Mouse (Mus musculus) liver, embryonic 11.5 days (tissue): ENCODE measurements around the gene Nap1l1. TPM values are rescaled to one million over a fixed set of nuclear protein-coding genes. Genes with fewer than 3 reads are reported as not detected.
A peak's percentile ranks its signal among the peaks of the same experiment; 100 is the strongest.
"Not testable (repeated sequence)": the region's sequence is repeated elsewhere in the genome, so short reads cannot be mapped to it uniquely, and the experiment has no call there.

ENCODE experiments used
- ATAC-seq: fragments of 200-750 bp; cut with Nextera tagmentation; replicated peaks from 2 replicates; pipeline ENCODE4 v1.8.0; 2017; ENCODE audit warnings: moderate number of reproducible peaks, mild to moderate bottlenecking, moderate TSS enrichment, moderate library complexity; ENCODE audit not compliant: low FRiP score
- DNase-seq: peaks from one replicate; pipeline ENCODE4 v3.0.0-alpha.2; 2017; ENCODE audit warnings: low spot score
- H3K27ac ChIP-seq: fragments of 300-500 bp; sonication (generic); 2 replicates; pipeline ENCODE4 v1.5.1; 2014; ENCODE audit warnings: mild to moderate bottlenecking, low read depth, low read length, control low read depth
- H3K27me3 ChIP-seq: fragments of 300-500 bp; sonication (generic); replicated peaks from 2 replicates; pipeline ENCODE4 v1.6.1; 2014; ENCODE audit warnings: low read length, mixed read lengths; ENCODE audit not compliant: control insufficient read depth, insufficient read depth
- H3K36me3 ChIP-seq: fragments of 300-500 bp; sonication (generic); 2 replicates; pipeline ENCODE4 v1.6.1; 2014; ENCODE audit warnings: mild to moderate bottlenecking, low read length, moderate library complexity, mixed read lengths; ENCODE audit not compliant: control insufficient read depth, insufficient read depth
- H3K4me1 ChIP-seq: fragments of 300-500 bp; sonication (generic); replicated peaks from 2 replicates; pipeline ENCODE4 v1.6.1; 2014; ENCODE audit warnings: low read length, mixed read lengths; ENCODE audit not compliant: control insufficient read depth, insufficient read depth
- H3K4me2 ChIP-seq: fragments of 300-500 bp; sonication (generic); 2 replicates; pipeline ENCODE4 v1.6.1; 2014; ENCODE audit warnings: mild to moderate bottlenecking, control low read depth, moderate library complexity
- H3K4me3 ChIP-seq: fragments of 300-500 bp; sonication (generic); 2 replicates; pipeline ENCODE4 v1.5.1; 2014; ENCODE audit warnings: low read depth, low read length, control low read depth
- H3K9ac ChIP-seq: fragments of 300-500 bp; sonication (generic); 2 replicates; pipeline ENCODE4 v1.6.1; 2014; ENCODE audit warnings: low read depth, low read length, control low read depth
- H3K9me3 ChIP-seq: fragments of 300-500 bp; sonication (generic); 2 replicates; pipeline ENCODE4 v1.6.1; 2016; ENCODE audit warnings: low read length, inconsistent platforms, mixed read lengths; ENCODE audit not compliant: control insufficient read depth
- WGBS: fragments of 180-500 bp; shearing (Covaris S2); extraction: QIAGEN DNeasy Blood & Tissue Kit; methylation state at CpG from one replicate; pipeline ENCODE4 v1.1.7; 2014; 5-methylcytosine and 5-hydroxymethylcytosine counted together
- polyA plus RNA-seq: library from polyadenylated mRNA; unstranded; fragments of >200 nt; fragmentation: Nextera tagmentation; extraction: Ambion mirVana; gene quantifications from 2 replicates; pipeline ENCODE4 v1.2.1, GENCODE M21; 2014

The Nap1l1 gene
- polyA plus RNA-seq, 1 experiment from 2014 or later: 313 TPM

GRCm38 (mm10) chr10:111471166-111471565 is 1.9 kb upstream of the Nap1l1 start:
- Histone ChIP-seq H3K4me3 (no peak overlapping the region), H3K4me1 (peaks cover 17% of the 10 kb centered on the region), H3K4me2 (no peak overlapping the region), H3K9me3 (no peaks in the 10 kb centered on the region), H3K36me3 (peaks cover 3% of the 10 kb centered on the region; the same call in 1 of the 2 replicates), H3K27me3 (no peaks in the 10 kb centered on the region), H3K9ac (no peak overlapping the region), H3K27ac (no peak overlapping the region)
- whole genome bisulfite sequencing: 66% methylated on average over 9 of the region's 9 CpGs
- ATAC-seq (no peak), DNase-seq (no peak)

DNA sequence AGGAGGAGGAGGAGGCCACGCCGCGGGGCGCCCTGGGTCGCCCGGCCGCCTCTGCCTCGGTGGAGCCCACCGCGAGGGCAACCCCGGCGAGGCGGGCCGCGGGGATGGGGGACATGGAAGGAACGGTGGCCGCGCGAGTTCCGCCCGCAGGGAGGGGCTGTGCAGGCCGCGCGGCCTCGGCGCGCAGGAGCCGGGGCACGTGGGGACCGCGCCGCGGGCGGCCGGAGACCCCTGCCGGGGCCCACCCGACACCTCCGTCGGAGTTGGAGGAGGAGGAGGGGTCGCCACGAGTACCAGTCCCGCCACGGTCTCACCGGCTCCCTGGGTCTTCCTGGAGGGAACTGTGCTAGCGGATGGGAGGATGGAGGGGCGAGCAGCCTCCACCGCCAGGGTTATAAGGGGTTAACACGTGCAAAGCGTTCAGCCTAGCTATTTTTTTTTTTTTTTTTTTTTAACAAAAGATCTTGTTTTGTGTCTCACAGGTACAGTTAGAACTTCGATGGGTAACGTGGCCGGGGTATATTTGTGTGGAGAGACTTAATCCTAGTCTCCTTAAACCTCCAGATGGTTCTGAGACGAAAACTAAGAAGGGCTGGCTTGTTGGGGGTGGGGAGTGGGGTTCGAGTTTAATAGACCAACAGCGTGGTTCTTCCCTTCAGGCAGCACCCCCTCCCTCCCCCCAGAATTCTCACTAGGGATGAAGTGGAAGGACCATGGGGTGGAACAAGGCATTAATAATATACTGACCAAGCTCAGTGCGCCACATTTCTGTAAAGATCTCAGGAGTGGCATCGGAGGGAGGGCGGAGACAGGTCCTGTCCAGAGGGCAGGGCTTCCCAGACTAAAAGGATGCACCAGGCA is 718 bp downstream of the Nap1l1 start:
- Histone ChIP-seq H3K9me3 (no peaks in the 10 kb centered on the region), H3K27me3 (no peaks in the 10 kb centered on the region), H3K27ac (peak overlapping the region; percentile 91), H3K4me2 (peak overlapping the region; percentile 82), H3K4me1 (peaks cover 33% of the 10 kb centered on the region), H3K9ac (peak overlapping the region; percentile 97), H3K4me3 (peak overlapping the region; percentile 99), H3K36me3 (peaks cover 3% of the 10 kb centered on the region; the same call in 1 of the 2 replicates)
- WGBS: under 1% methylated on average over 56 of the region's 58 CpGs
- DNase-seq: peak; percentile 76
- peak; percentile 69 for ATAC-seq

DNA sequence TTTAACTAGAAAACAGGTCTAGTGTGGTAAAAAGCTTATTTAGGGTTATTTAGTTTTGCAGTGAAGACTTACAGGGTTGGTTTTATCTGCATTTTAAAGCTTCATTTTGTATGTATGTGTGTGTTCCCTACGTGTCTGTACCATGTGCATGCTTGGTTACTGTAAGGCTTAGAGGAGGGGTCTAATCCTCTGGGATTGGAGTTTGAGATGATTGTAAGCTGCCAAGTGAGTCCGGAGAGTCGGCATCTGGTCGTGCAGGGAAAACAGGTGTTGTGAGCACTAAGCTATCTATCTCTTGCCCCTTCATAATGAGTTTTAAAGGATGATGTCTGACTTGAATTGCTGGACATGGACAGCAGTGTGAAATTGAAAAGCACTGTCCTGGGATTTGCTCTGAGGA is 3.3 kb downstream of the Nap1l1 start:
- H3K4me2 ChIP-seq: peak overlapping the region; percentile 82
- peaks cover 4% of the 10 kb centered on the region; the same call in 1 of the 2 replicates for H3K36me3 ChIP-seq
- no peaks in the 10 kb centered on the region for H3K9me3 ChIP-seq
- ATAC-seq (no peak), DNase-seq (no peak)
- H3K27ac ChIP-seq: no peak overlapping the region
- 0 out of 2 replicates have a peak overlapping the region, but pooled peaks have one; percentile 8 for H3K9ac ChIP-seq
- H3K4me3 ChIP-seq: peak overlapping the region; percentile 24
- 68% methylated on average over 4 of the region's 4 CpGs for WGBS
- peaks cover 33% of the 10 kb centered on the region for H3K4me1 ChIP-seq
- H3K27me3 ChIP-seq: no peaks in the 10 kb centered on the region

- DNase-seq (no peak), ATAC-seq (no peak)
- no peaks in the 10 kb centered on the region for H3K27me3 ChIP-seq
- peak overlapping the region; percentile 82 for H3K4me2 ChIP-seq
- H3K4me1 ChIP-seq: peaks cover 34% of the 10 kb centered on the region
- no peaks in the 10 kb centered on the region for H3K9me3 ChIP-seq
- H3K4me3 ChIP-seq: no peak overlapping the region
- H3K9ac ChIP-seq: no peak overlapping the region
- H3K27ac ChIP-seq: no peak overlapping the region; the same call in 1 of the 2 replicates
- H3K36me3 ChIP-seq: peaks cover 10% of the 10 kb centered on the region
- WGBS: 69% methylated on average over 6 of the region's 6 CpGs
These were observed 4.0 kb downstream of the Nap1l1 start for GRCm38 (mm10) chr10:111476989-111477510.

DNA sequence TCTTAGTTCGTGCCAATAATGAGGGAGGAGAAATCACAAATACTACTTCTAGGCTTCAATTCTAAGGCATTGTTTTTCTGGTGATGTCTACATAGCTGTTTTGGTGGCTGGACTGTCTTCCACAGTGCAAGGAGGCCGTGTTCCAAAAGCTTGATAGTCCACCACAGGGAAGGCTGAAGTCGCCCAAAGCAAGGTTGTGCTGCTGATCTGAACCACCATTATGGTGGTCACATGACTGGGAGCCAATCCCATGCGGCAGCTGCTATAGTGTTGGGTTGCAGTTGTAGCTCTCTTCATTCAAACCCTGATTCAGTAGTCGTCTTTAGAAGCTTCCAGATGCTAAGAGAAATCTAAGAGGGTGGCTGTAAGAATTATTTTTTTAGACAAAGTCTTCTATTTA is 6.6 kb downstream of the Nap1l1 start:
- no peak overlapping the region for H3K9ac ChIP-seq
- peaks cover 38% of the 10 kb centered on the region for H3K4me1 ChIP-seq
- H3K9me3 ChIP-seq: no peaks in the 10 kb centered on the region
- H3K27ac ChIP-seq: no peak overlapping the region
- WGBS: 79% methylated on average over 5 of the region's 5 CpGs
- ATAC-seq (no peak), DNase-seq (no peak)
- H3K27me3 ChIP-seq: no peaks in the 10 kb centered on the region
- no peak overlapping the region for H3K4me3 ChIP-seq
- H3K4me2 ChIP-seq: no peak overlapping the region
- H3K36me3 ChIP-seq: peaks cover 16% of the 10 kb centered on the region

DNA sequence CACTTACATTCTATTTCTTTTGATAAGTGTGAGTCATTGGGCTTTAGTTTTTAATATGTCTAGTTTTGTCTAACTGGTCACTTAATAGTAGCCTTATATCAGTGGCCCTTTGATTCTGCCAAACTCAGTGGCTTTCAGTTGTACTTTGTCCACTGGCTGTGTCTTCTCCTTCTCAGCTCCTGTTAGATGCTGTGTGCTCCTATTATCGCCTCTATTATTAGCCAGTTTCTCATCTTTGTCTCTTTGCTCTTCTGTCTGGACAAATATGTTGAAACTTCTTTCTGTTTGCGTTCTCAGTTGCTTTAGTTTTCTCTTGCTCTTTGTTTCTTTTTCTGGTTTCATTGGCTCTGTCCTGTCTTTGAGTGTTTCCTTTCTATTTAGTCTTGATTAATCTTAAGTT is 9.6 kb downstream of the Nap1l1 start:
- 92% methylated on average over 2 of the region's 2 CpGs for WGBS

DNA sequence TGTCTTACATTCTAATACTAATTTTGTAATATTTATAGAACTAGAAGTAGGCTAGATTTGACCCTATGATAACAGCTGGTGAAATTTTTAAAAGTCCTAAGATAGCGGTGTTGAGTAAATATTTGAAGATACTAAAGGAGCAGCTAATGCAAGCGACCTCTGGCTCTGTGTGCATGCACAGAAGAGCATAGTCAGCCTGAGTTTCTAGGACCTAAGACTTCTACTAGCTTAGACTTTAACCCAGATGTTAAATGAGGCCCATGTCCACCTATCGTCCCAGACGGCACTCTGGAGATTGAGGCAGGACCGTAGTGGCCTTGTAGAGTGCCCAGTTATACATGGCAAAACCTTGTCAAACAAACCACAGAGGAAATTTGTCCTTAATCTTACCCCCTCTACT is 11.1 kb downstream of the Nap1l1 start:
- DNase-seq (no peak), ATAC-seq (no peak)
- H3K27me3 ChIP-seq: no peaks in the 10 kb centered on the region
- no peak overlapping the region for H3K4me2 ChIP-seq
- no peak overlapping the region for H3K27ac ChIP-seq
- peaks cover 9% of the 10 kb centered on the region for H3K4me1 ChIP-seq
- no peak overlapping the region for H3K9ac ChIP-seq
- H3K4me3 ChIP-seq: no peak overlapping the region
- 72% methylated on average over 5 of the region's 5 CpGs for WGBS
- H3K9me3 ChIP-seq: no peaks in the 10 kb centered on the region
- H3K36me3 ChIP-seq: peaks cover 40% of the 10 kb centered on the region

More for the DNA sequence above, 9.6 kb downstream of the Nap1l1 start:
- ATAC-seq (no peak), DNase-seq (no peak)
- no peaks in the 10 kb centered on the region for H3K27me3 ChIP-seq
- no peaks in the 10 kb centered on the region for H3K9me3 ChIP-seq
- no peak overlapping the region for H3K4me2 ChIP-seq
- H3K27ac ChIP-seq: no peak overlapping the region
- no peak overlapping the region for H3K9ac ChIP-seq
- H3K4me3 ChIP-seq: no peak overlapping the region
- peaks cover 12% of the 10 kb centered on the region for H3K4me1 ChIP-seq
- peaks cover 29% of the 10 kb centered on the region for H3K36me3 ChIP-seq

DNA sequence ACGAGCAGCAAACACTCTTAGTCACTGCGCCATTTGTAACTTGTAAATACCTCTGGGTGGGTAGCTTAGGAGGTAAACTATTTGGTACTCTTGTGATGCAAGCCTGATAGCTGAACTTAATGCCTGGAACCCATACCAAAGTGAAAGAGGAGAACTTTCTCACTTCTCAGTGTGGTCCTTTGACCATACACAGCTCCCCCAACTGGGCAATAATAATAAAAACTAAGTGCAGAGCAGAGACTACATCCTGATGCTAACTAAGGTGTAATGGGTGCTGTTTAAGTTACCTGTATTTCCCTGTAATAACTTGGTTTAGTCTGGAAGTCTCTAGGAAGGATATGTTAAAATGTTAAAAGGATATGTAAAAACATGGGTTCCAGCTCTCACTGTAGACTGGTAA is 15.8 kb downstream of the Nap1l1 start:
- Histone ChIP-seq H3K27me3 (no peaks in the 10 kb centered on the region), H3K4me1 (no peaks in the 10 kb centered on the region), H3K4me3 (no peak overlapping the region), H3K36me3 (peaks cover 38% of the 10 kb centered on the region), H3K9me3 (no peaks in the 10 kb centered on the region), H3K9ac (no peak overlapping the region), H3K27ac (no peak overlapping the region), H3K4me2 (no peak overlapping the region)
- no peak for DNase-seq
- ATAC-seq: no peak
- 79% methylated on average over 2 of the region's 2 CpGs for WGBS

DNA sequence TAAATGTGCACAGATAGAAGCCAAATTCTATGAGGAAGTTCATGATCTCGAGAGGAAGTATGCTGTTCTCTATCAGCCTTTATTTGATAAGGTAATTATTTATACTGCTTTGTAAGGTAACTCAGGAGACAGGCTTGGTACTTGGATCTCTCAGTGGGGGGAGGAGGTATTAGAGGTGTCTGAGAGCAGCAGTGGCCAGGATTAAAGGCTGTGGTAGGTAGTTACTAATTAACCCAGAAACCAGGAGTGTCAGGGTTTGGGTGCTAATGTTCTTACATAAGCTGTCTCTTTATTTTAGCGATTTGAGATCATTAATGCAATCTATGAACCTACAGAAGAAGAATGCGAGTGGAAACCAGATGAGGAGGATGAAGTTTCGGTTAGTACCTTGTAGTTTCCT is 17.1 kb downstream of the Nap1l1 start:
- H3K27ac ChIP-seq, H3K9ac ChIP-seq, DNase-seq, H3K4me3 ChIP-seq, H3K4me2 ChIP-seq, H3K9me3 ChIP-seq, H3K27me3 ChIP-seq, H3K4me1 ChIP-seq, ATAC-seq: not testable (repeated sequence)
- H3K36me3 ChIP-seq: peaks cover 38% of the 10 kb centered on the region
- 81% methylated on average over 4 of the region's 4 CpGs for WGBS
